Mouse (Mus musculus): ENCODE measurements around the gene Cib2. TPM values are rescaled to one million over a fixed set of nuclear protein-coding genes. Genes with fewer than 3 reads are reported as not detected.

The Cib2 gene
- polyA plus RNA-seq, 1 experiment from 2014 or later = 19.2 TPM

- Histone ChIP-seq H3K4me2 (ENCODE audit: low read length) (peak within 1 kb of the TSS; percentile 99), H3K9ac (ENCODE audit: low read depth, low read length) (peak within 1 kb of the TSS; percentile 75), H3K36me3 (ENCODE audit: insufficient read depth, low read length) (no peaks in the 10 kb centered on the region), H3K27me3 (ENCODE audit: insufficient read depth, low read length) (no peaks in the 10 kb centered on the region), H3K9me3 (replicated peaks; ENCODE audit: low read length) (no peaks in the 10 kb centered on the region), H3K4me1 (replicated peaks; ENCODE audit: insufficient read depth, low read length) (no peaks in the 10 kb centered on the region), H3K4me3 (replicated peaks; ENCODE audit: low read depth, low read length) (peak within 1 kb of the TSS; percentile 70), H3K27ac (peak within 1 kb of the TSS; percentile 71)
- peak; percentile 95 for ATAC-seq (replicated peaks; ENCODE audit: low FRiP score, low read depth)
- no peak for TF ChIP-seq CTCF (IDR thresholded peaks at IDR 0.05; ENCODE audit: low read depth)
- WGBS = under 1% methylated on average over 72 of the region's 99 CpGs
- peak; percentile 91 for DNase-seq (ENCODE audit: low spot score)
Measured at GRCm38 (mm10) chr9:54501453-54502110, 58.4 kb downstream of the Cib2 start, which contains the start of gene Dmxl2. Gene Dmxl2, minus strand, starts transcription at chr9:54501626.

GRCm38 (mm10) chr9:54500832-54501452 lies 59.1 kb downstream of the Cib2 start:
- WGBS = under 1% methylated on average over 26 of the region's 43 CpGs
- peak overlapping the region; percentile 71 for H3K27ac ChIP-seq
- H3K4me2 ChIP-seq (ENCODE audit: low read length) = peak overlapping the region; percentile 99
- no peaks in the 10 kb centered on the region for H3K27me3 ChIP-seq (ENCODE audit: insufficient read depth, low read length)
- peak overlapping the region; percentile 75 for H3K9ac ChIP-seq (ENCODE audit: low read depth, low read length)
- no peak; the same call in 1 of the 2 replicates for TF ChIP-seq CTCF (IDR thresholded peaks at IDR 0.05; ENCODE audit: low read depth)
- DNase-seq (ENCODE audit: low spot score) = peak; percentile 39
- no peaks in the 10 kb centered on the region for H3K4me1 ChIP-seq (replicated peaks; ENCODE audit: insufficient read depth, low read length)
- ATAC-seq (replicated peaks; ENCODE audit: low FRiP score, low read depth) = no peak; the same call in 1 of the 2 replicates
- H3K9me3 ChIP-seq (replicated peaks; ENCODE audit: low read length) = no peaks in the 10 kb centered on the region
- no peaks in the 10 kb centered on the region for H3K36me3 ChIP-seq (ENCODE audit: insufficient read depth, low read length)
- H3K4me3 ChIP-seq (replicated peaks; ENCODE audit: low read depth, low read length) = peak overlapping the region; percentile 70

GRCm38 (mm10) chr9:54499791-54500190 lies 60.2 kb downstream of the Cib2 start:
- 79% methylated on average over 3 of the region's 3 CpGs for WGBS
- no peak overlapping the region for H3K9ac ChIP-seq (ENCODE audit: low read depth, low read length)
- ATAC-seq (replicated peaks; ENCODE audit: low FRiP score, low read depth) = no peak
- no peak for DNase-seq (ENCODE audit: low spot score)
- no peak for TF ChIP-seq CTCF (IDR thresholded peaks at IDR 0.05; ENCODE audit: low read depth)
- H3K27ac ChIP-seq = no peak overlapping the region
- no peaks in the 10 kb centered on the region for H3K36me3 ChIP-seq (ENCODE audit: insufficient read depth, low read length)
- no peaks in the 10 kb centered on the region for H3K27me3 ChIP-seq (ENCODE audit: insufficient read depth, low read length)
- H3K4me3 ChIP-seq (replicated peaks; ENCODE audit: low read depth, low read length) = no peak overlapping the region
- H3K4me1 ChIP-seq (replicated peaks; ENCODE audit: insufficient read depth, low read length) = no peaks in the 10 kb centered on the region
- H3K9me3 ChIP-seq (replicated peaks; ENCODE audit: low read length) = no peaks in the 10 kb centered on the region
- H3K4me2 ChIP-seq (ENCODE audit: low read length) = no peak overlapping the region

GRCm38 (mm10) chr9:54499291-54499690 lies 60.7 kb downstream of the Cib2 start:
- ATAC-seq (replicated peaks; ENCODE audit: low FRiP score, low read depth) (no peak), DNase-seq (ENCODE audit: low spot score) (no peak)
- Histone ChIP-seq H3K27ac (no peak overlapping the region), H3K36me3 (ENCODE audit: insufficient read depth, low read length) (no peaks in the 10 kb centered on the region), H3K4me3 (replicated peaks; ENCODE audit: low read depth, low read length) (no peak overlapping the region), H3K9me3 (replicated peaks; ENCODE audit: low read length) (no peaks in the 10 kb centered on the region), H3K27me3 (ENCODE audit: insufficient read depth, low read length) (no peaks in the 10 kb centered on the region), H3K4me2 (ENCODE audit: low read length) (no peak overlapping the region), H3K4me1 (replicated peaks; ENCODE audit: insufficient read depth, low read length) (no peaks in the 10 kb centered on the region), H3K9ac (ENCODE audit: low read depth, low read length) (no peak overlapping the region)
- 91% methylated on average over 6 of the region's 6 CpGs for WGBS
- TF ChIP-seq CTCF (IDR thresholded peaks at IDR 0.05; ENCODE audit: low read depth) = no peak

Other genes with a start within 250 kb of the Cib2 start
- gene Dmxl2, start 58.6 kb downstream of the Cib2 start, polyA plus RNA-seq (2015; fragmentation: Nextera tagmentation; extraction: Ambion mirVana) = 7.5 and 8.5 TPM in 2 replicates
- not detected in 2 replicates for gene Sh2d7, start 21.2 kb downstream of the Cib2 start, polyA plus RNA-seq (2015; fragmentation: Nextera tagmentation; extraction: Ambion mirVana)
- 247 and 272 TPM in 2 replicates for gene Idh3a, start 26.1 kb upstream of the Cib2 start, polyA plus RNA-seq (2015; fragmentation: Nextera tagmentation; extraction: Ambion mirVana)
- 1.0 and 1.4 TPM in 2 replicates for gene Acsbg1, start 101.7 kb upstream of the Cib2 start, polyA plus RNA-seq (2015; fragmentation: Nextera tagmentation; extraction: Ambion mirVana)
- gene Dnaja4, start 138.7 kb upstream of the Cib2 start, polyA plus RNA-seq (2015; fragmentation: Nextera tagmentation; extraction: Ambion mirVana) = 2.9 and 3.2 TPM in 2 replicates
- gene Wdr61, start 174.3 kb upstream of the Cib2 start, polyA plus RNA-seq (2015; fragmentation: Nextera tagmentation; extraction: Ambion mirVana) = 155 and 166 TPM in 2 replicates
- gene Crabp1, start 204.5 kb upstream of the Cib2 start, polyA plus RNA-seq (2015; fragmentation: Nextera tagmentation; extraction: Ambion mirVana) = 14.3 and 18.0 TPM in 2 replicates

Data from kidney, postnatal 0 days (tissue).